Mouse (Mus musculus) thymus, adult 2 months (tissue): ENCODE measurements around the gene Set.

Experiments used
- CTCF ChIP-seq: fragments of 200-500 bp; IDR thresholded peaks from 2 replicates; pipeline ENCODE4 v1.5.1; 2012; ENCODE audit warnings: mild to moderate bottlenecking, control low read depth, low read length, moderate library complexity, borderline replicate concordance; ENCODE audit not compliant: control insufficient read depth, poor library complexity, insufficient read depth; ENCODE audit errors: extremely low read depth
- POLR2A ChIP-seq: fragments of 200-500 bp; IDR thresholded peaks from 2 replicates; pipeline ENCODE4 v1.6.1; 2012; ENCODE audit warnings: mild to moderate bottlenecking, low read length, control low read depth, moderate library complexity; ENCODE audit not compliant: control insufficient read depth, poor library complexity, insufficient read depth; ENCODE audit errors: extremely low read depth

GRCm38 (mm10) chr2:30064298-30064697, 7.1 kb downstream of the Set start:
- TF ChIP-seq POLR2A (no peak), CTCF (no peak)
